Mouse (Mus musculus): ENCODE measurements at regions not wholly inside any gene's neighbourhood (a gene's known extent, or its start where the extent isn't known, plus 50 kb on each side); places are given as distances from the start of the nearest gene placed in this dataset.
A peak's percentile ranks its signal among the peaks of the same experiment; 100 is the strongest.

GRCm38 (mm10) chr12:93230237-93230636 lies 1381.3 kb upstream of the Sel1l start:
- DNase-seq (ENCODE audit: low read depth, low spot score): peak; percentile 0
- Histone ChIP-seq H3K36me3 (ENCODE audit: control insufficient read depth, insufficient read depth, low read length, poor library complexity, severe bottlenecking) (no peaks in the 10 kb centered on the region), H3K27me3 (ENCODE audit: control insufficient read depth, insufficient read depth, low read length, poor library complexity, severe bottlenecking) (no peaks in the 10 kb centered on the region)

- no peaks in the 10 kb centered on the region for H3K36me3 ChIP-seq (ENCODE audit: control insufficient read depth, insufficient read depth, low read length, poor library complexity, severe bottlenecking)
- DNase-seq (ENCODE audit: low read depth, low spot score): no peak
Measured at GRCm38 (mm10) chr12:93226826-93227225, 1377.9 kb upstream of the Sel1l start.

GRCm38 (mm10) chr12:93221179-93221922 lies 1372.4 kb upstream of the Sel1l start:
- Histone ChIP-seq H3K27me3 (ENCODE audit: control insufficient read depth, insufficient read depth, low read length, poor library complexity, severe bottlenecking) (no peaks in the 10 kb centered on the region), H3K36me3 (ENCODE audit: control insufficient read depth, insufficient read depth, low read length, poor library complexity, severe bottlenecking) (no peaks in the 10 kb centered on the region)
- DNase-seq (ENCODE audit: low read depth, low spot score): no peak

More at GRCm38 (mm10) chr12:93226826-93227225, 1377.9 kb upstream of the Sel1l start:
- H3K27me3 ChIP-seq (ENCODE audit: control insufficient read depth, insufficient read depth, low read length, poor library complexity, severe bottlenecking): no peaks in the 10 kb centered on the region

- H3K27me3 ChIP-seq (ENCODE audit: control insufficient read depth, insufficient read depth, low read length, poor library complexity, severe bottlenecking): no peaks in the 10 kb centered on the region
- no peaks in the 10 kb centered on the region for H3K36me3 ChIP-seq (ENCODE audit: control insufficient read depth, insufficient read depth, low read length, poor library complexity, severe bottlenecking)
Measured at GRCm38 (mm10) chr12:93207596-93207995, 1358.6 kb upstream of the Sel1l start.

GRCm38 (mm10) chr12:93188940-93189339 lies 1340.0 kb upstream of the Sel1l start:
- no peak for DNase-seq (ENCODE audit: low read depth, low spot score)
- H3K27me3 ChIP-seq (ENCODE audit: control insufficient read depth, insufficient read depth, low read length, poor library complexity, severe bottlenecking): no peaks in the 10 kb centered on the region
- no peaks in the 10 kb centered on the region for H3K36me3 ChIP-seq (ENCODE audit: control insufficient read depth, insufficient read depth, low read length, poor library complexity, severe bottlenecking)

More at GRCm38 (mm10) chr12:93207596-93207995, 1358.6 kb upstream of the Sel1l start:
- DNase-seq (ENCODE audit: low read depth, low spot score): no peak

- DNase-seq (ENCODE audit: low read depth, low spot score): no peak
- no peaks in the 10 kb centered on the region for H3K27me3 ChIP-seq (ENCODE audit: control insufficient read depth, insufficient read depth, low read length, poor library complexity, severe bottlenecking)
- no peaks in the 10 kb centered on the region for H3K36me3 ChIP-seq (ENCODE audit: control insufficient read depth, insufficient read depth, low read length, poor library complexity, severe bottlenecking)
Measured at GRCm38 (mm10) chr12:93173744-93174143, 1324.8 kb upstream of the Sel1l start.

- no peak for DNase-seq (ENCODE audit: low read depth, low spot score)
- no peaks in the 10 kb centered on the region for H3K27me3 ChIP-seq (ENCODE audit: control insufficient read depth, insufficient read depth, low read length, poor library complexity, severe bottlenecking)
- no peaks in the 10 kb centered on the region for H3K36me3 ChIP-seq (ENCODE audit: control insufficient read depth, insufficient read depth, low read length, poor library complexity, severe bottlenecking)
Measured at GRCm38 (mm10) chr12:93160252-93160651, 1311.3 kb upstream of the Sel1l start.

GRCm38 (mm10) chr12:93152618-93153245 lies 1303.8 kb upstream of the Sel1l start:
- Histone ChIP-seq H3K27me3 (ENCODE audit: control insufficient read depth, insufficient read depth, low read length, poor library complexity, severe bottlenecking) (no peaks in the 10 kb centered on the region), H3K36me3 (ENCODE audit: control insufficient read depth, insufficient read depth, low read length, poor library complexity, severe bottlenecking) (no peaks in the 10 kb centered on the region)
- peak; percentile 61 for DNase-seq (ENCODE audit: low read depth, low spot score)

GRCm38 (mm10) chr12:93151530-93151929 lies 1302.6 kb upstream of the Sel1l start:
- Histone ChIP-seq H3K36me3 (ENCODE audit: control insufficient read depth, insufficient read depth, low read length, poor library complexity, severe bottlenecking) (no peaks in the 10 kb centered on the region), H3K27me3 (ENCODE audit: control insufficient read depth, insufficient read depth, low read length, poor library complexity, severe bottlenecking) (no peaks in the 10 kb centered on the region)
- no peak for DNase-seq (ENCODE audit: low read depth, low spot score)

GRCm38 (mm10) chr12:93142265-93142664 lies 1293.3 kb upstream of the Sel1l start:
- no peak for DNase-seq (ENCODE audit: low read depth, low spot score)
- H3K27me3 ChIP-seq (ENCODE audit: control insufficient read depth, insufficient read depth, low read length, poor library complexity, severe bottlenecking): no peaks in the 10 kb centered on the region
- H3K36me3 ChIP-seq (ENCODE audit: control insufficient read depth, insufficient read depth, low read length, poor library complexity, severe bottlenecking): no peaks in the 10 kb centered on the region

- no peaks in the 10 kb centered on the region for H3K27me3 ChIP-seq (ENCODE audit: control insufficient read depth, insufficient read depth, low read length, poor library complexity, severe bottlenecking)
- DNase-seq (ENCODE audit: low read depth, low spot score): no peak
- H3K36me3 ChIP-seq (ENCODE audit: control insufficient read depth, insufficient read depth, low read length, poor library complexity, severe bottlenecking): no peaks in the 10 kb centered on the region
Measured at GRCm38 (mm10) chr12:93136395-93136794, 1287.4 kb upstream of the Sel1l start.

- H3K27me3 ChIP-seq (ENCODE audit: control insufficient read depth, insufficient read depth, low read length, poor library complexity, severe bottlenecking): no peaks in the 10 kb centered on the region
- no peaks in the 10 kb centered on the region for H3K36me3 ChIP-seq (ENCODE audit: control insufficient read depth, insufficient read depth, low read length, poor library complexity, severe bottlenecking)
- DNase-seq (ENCODE audit: low read depth, low spot score): no peak
Measured at GRCm38 (mm10) chr12:93122216-93122615, 1273.3 kb upstream of the Sel1l start.

GRCm38 (mm10) chr12:93088031-93088790 lies 1239.3 kb upstream of the Sel1l start:
- no peak for DNase-seq (ENCODE audit: low read depth, low spot score)
- H3K27me3 ChIP-seq (ENCODE audit: control insufficient read depth, insufficient read depth, low read length, poor library complexity, severe bottlenecking): no peaks in the 10 kb centered on the region
- H3K36me3 ChIP-seq (ENCODE audit: control insufficient read depth, insufficient read depth, low read length, poor library complexity, severe bottlenecking): no peaks in the 10 kb centered on the region

- Histone ChIP-seq H3K27me3 (ENCODE audit: control insufficient read depth, insufficient read depth, low read length, poor library complexity, severe bottlenecking) (no peaks in the 10 kb centered on the region), H3K36me3 (ENCODE audit: control insufficient read depth, insufficient read depth, low read length, poor library complexity, severe bottlenecking) (no peaks in the 10 kb centered on the region)
- DNase-seq (ENCODE audit: low read depth, low spot score): no peak
Measured at GRCm38 (mm10) chr12:93063864-93064263, 1214.9 kb upstream of the Sel1l start.

- DNase-seq (ENCODE audit: low read depth, low spot score): no peak
- Histone ChIP-seq H3K36me3 (ENCODE audit: control insufficient read depth, insufficient read depth, low read length, poor library complexity, severe bottlenecking) (no peaks in the 10 kb centered on the region), H3K27me3 (ENCODE audit: control insufficient read depth, insufficient read depth, low read length, poor library complexity, severe bottlenecking) (no peaks in the 10 kb centered on the region)
Measured at GRCm38 (mm10) chr12:93019633-93020032, 1170.7 kb upstream of the Sel1l start.
